27 mouse cellular contexts compared by ENCODE assay signal in the genomic region with DNA sequence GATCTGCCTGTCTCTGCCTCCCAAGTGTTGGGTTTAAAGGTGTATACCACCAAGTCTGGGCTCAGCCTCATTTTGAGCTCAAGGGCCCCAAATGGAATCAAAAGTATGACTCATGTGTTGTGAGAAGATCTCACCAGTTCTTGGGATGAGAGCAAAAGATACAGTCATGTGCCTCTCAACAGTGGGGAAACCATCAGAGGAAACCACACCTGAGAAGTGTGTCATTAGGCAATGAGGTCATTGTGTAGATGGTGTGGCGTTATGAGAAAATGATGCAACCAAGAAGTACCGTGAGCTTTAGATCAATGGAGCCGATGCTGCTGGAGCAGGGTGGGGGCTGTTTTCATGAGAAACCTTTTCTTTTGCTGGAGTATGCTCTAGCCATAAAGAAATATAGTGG. TPM values are rescaled to one million over a fixed set of nuclear protein-coding genes. Genes with fewer than 3 reads are reported as not detected.
"Had no signal": no experiment of that assay in that cellular context is flagged by ENCODE, and none has a peak within 500 bp of the region (broad histone marks: within the 10 kb centered on the region; RNA-seq: fewer than 3 reads in every experiment).

No protein-coding gene starts in this region.

- H3K4me2 ChIP-seq: embryonic facial prominence, embryonic 12.5 days; embryonic facial prominence, embryonic 13.5 days; embryonic facial prominence, embryonic 15.5 days; forebrain, embryonic 12.5 days; forebrain, embryonic 13.5 days; forebrain, embryonic 15.5 days had no signal

- H3K9ac ChIP-seq: embryonic facial prominence, embryonic 12.5 days; embryonic facial prominence, embryonic 13.5 days; embryonic facial prominence, embryonic 15.5 days; forebrain, embryonic 12.5 days; forebrain, embryonic 13.5 days; forebrain, embryonic 15.5 days; forebrain, postnatal 0 days had no signal

- H3K4me1 ChIP-seq: embryonic facial prominence, embryonic 10.5 days; embryonic facial prominence, embryonic 12.5 days; embryonic facial prominence, embryonic 13.5 days; embryonic facial prominence, embryonic 15.5 days; forebrain, embryonic 10.5 days; forebrain, embryonic 12.5 days; forebrain, embryonic 15.5 days had no signal

- H3K4me3 ChIP-seq: embryonic facial prominence, embryonic 10.5 days; embryonic facial prominence, embryonic 12.5 days; embryonic facial prominence, embryonic 13.5 days; embryonic facial prominence, embryonic 15.5 days; erythroblast, embryonic 14.5 days; forebrain, embryonic 10.5 days; forebrain, embryonic 12.5 days; forebrain, embryonic 13.5 days; forebrain, embryonic 15.5 days; gastrocnemius, adult 2 months; heart, adult 2 months had no signal

- H3K27ac ChIP-seq: embryonic facial prominence, embryonic 10.5 days; embryonic facial prominence, embryonic 12.5 days; embryonic facial prominence, embryonic 13.5 days; embryonic facial prominence, embryonic 15.5 days; forebrain, embryonic 10.5 days; forebrain, embryonic 12.5 days; forebrain, embryonic 13.5 days; forebrain, embryonic 15.5 days; gastrocnemius, adult 2 months; heart, adult 2 months had no signal

- DNase-seq: cerebellum, adult 9-10 months; cerebellum, adult 9-11 months; cerebellum, postnatal 10 days; cerebellum, postnatal 14 days; cerebellum, postnatal 25 days; cerebellum, postnatal 36 days; embryo, embryonic 11 days; forebrain, postnatal 0 days; gastrocnemius, adult 2 months; gastrocnemius, postnatal 10 days; gastrocnemius, postnatal 14 days; gastrocnemius, postnatal 25 days; gastrocnemius, postnatal 36 days; heart, adult 11 months; heart, adult 18-20 months; heart, adult 2 months had no signal

- H3K9me3 ChIP-seq: embryonic facial prominence, embryonic 10.5 days; embryonic facial prominence, embryonic 12.5 days; embryonic facial prominence, embryonic 13.5 days; embryonic facial prominence, embryonic 15.5 days; forebrain, embryonic 10.5 days; forebrain, embryonic 12.5 days; forebrain, embryonic 13.5 days; forebrain, embryonic 15.5 days had no signal

- ATAC-seq: forebrain, embryonic 13.5 days; forebrain, embryonic 14.5 days; forebrain, embryonic 15.5 days; forebrain, embryonic 16.5 days; forebrain, postnatal 0 days had no signal

- H3K36me3 ChIP-seq: embryonic facial prominence, embryonic 12.5 days; embryonic facial prominence, embryonic 13.5 days; embryonic facial prominence, embryonic 15.5 days had no signal

- H3K27me3 ChIP-seq: embryonic facial prominence, embryonic 12.5 days; embryonic facial prominence, embryonic 13.5 days; embryonic facial prominence, embryonic 15.5 days; forebrain, embryonic 12.5 days; forebrain, embryonic 13.5 days; forebrain, embryonic 15.5 days had no signal

RNA-seq across cellular contexts. Expression of gene Igsf9b, which starts 28.6 kb away (rescaled TPM):
- polyA plus RNA-seq: erythroblast, embryonic 14.5 days had no signal
